Mouse (Mus musculus) urinary bladder, postnatal 4 days (tissue): Measurements from ENCODE around the gene Glmn.

ENCODE experiments used
- DNase-seq, 2 experiments: peaks; one replicate each; pipeline ENCODE4 v3.0.0; 2021 to 2022; ENCODE audit warnings: low spot score in 2 of 2

Glmn gene

DNA sequence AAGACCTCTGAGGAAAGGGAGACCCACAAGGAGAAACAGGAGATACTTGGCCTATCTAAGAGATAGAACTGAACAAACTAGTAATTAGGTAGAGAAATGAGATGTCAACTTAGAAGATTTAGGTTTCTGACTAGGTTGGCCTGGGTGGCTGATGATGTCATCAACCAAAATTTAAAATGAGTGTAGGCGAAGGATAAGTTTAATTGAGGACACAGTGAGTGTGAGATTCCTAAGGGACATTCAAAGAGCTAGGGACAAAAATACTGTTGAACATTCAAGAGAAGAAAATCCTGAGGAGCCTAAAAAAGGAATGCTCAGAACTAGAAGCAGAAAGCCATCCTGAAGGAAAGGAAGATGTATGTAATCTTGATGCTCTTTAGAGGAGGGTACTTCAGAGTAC, 81.6 kb downstream of the Glmn start:
- DNase-seq = no peak

DNA sequence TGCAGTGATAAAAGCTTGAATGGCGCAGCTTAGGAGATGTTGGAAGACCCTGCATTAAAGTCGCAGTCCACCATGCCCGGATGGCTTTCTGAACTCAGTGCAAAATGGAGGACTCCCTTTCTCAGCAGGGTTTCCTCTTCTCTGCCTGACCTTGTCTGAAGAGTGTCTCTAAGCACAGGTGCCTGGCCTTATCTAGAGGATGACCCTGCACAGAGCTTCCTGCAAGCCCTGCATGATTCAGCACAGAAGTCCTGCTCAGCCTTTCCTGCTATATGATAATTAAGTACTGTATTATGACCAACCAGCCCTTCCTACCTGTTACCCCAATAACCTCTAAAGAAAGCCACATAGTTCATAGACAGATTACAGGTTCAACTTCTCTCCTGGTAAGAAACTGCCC, 82.2 kb downstream of the Glmn start:
- no peak for DNase-seq

DNA sequence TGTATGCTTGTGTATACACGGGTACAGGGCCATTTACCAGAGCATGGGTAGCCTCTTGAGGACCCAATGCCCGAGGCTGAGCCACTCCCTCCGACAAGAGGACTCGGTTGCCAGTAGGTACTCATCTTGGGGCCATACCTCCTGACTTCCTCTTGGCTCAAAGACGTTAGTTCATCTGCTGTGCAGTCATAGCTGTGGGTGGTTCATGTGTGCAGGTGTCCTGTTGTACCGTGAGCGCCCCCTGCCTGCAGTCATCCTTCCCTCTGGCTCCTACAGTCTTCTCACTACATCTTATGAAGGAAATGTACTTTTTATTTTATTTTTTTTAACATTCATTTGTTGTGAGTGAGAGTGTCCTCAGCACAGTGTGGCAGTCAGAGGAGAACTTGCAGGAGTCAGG, 84.1 kb downstream of the Glmn start:
- no peak for DNase-seq

DNA sequence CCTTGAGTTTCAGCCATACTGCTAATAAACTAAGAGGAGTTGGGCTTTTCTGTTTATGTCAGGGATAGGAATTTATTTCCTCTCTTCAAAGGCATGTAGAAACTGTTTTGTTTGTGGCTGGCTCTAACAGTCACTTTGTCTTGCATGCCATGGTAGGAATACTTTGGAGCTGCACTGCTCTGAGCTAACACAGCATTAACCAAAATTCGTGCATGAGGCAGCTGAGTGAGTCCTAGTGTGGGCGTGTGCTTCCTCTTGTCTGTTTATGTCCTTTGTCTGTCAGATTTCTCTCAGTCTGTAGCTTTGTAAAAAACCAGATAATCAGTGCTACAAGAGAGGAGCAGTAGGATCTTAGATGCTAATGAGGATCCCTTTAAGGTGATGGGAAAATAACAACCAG, 86.4 kb downstream of the Glmn start:
- DNase-seq = no peak

DNA sequence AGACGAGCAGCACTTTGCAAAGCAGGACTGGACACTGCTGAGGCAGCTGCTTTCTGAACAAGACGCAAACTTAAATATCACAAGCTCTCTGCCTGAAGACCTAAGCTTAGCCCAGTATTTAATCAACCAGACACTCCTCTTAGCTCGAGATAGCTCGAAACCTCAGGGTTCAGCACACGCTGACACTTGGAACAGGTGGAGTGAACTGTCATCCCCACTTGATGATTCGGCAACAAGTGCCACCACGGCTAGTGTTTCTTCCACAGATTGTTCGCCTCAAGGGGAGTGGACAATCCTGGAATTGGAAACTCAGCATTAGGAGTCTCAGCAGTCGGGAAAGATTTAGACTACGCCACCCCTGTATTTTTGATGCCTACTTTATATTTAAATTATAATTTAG, 87.2 kb downstream of the Glmn start:
- DNase-seq = no peak

DNA sequence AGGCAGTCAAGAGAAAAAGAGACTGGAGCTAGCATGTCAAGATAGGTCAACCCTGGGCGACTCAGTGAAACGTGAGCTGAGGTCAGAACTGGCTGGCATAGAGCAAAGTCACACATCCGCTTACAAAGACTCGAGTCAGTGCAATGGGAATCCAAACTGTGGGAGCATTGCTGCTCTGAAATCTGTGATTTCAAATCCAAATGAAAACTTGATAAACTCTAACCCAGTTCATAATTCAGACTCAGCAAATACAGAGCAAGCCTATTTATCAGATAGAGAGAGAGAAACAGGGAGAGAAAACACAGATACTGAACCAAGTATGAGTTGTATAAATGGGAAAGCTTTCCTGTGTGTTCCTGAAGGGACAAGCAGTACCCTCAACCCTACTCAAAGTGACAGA, 90.4 kb downstream of the Glmn start, which contains the start of gene Gm42669:
TSS of gene Gm42669 (plus strand) at position 301 of the 400 bp plus-strand sequence.
- no peak for DNase-seq

DNA sequence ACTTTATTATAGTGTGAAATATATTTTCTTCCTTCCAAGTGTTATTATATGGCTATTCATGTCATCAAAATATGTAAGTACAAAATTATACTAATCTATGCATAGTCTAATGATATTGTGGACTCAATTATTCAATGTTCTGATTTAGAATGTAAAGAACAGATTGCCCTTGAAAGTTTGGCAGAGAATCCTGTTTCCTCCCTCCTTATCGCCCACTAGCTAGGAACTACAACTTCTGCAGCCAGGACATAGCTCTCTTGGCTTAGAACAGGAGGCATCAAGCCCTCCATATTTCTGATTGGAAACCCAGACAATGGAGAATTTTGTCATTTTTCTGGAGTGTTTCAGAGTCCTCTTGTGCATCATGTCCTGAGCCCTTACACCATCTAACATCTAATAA, 96.9 kb downstream of the Glmn start:
- no peak for DNase-seq

DNA sequence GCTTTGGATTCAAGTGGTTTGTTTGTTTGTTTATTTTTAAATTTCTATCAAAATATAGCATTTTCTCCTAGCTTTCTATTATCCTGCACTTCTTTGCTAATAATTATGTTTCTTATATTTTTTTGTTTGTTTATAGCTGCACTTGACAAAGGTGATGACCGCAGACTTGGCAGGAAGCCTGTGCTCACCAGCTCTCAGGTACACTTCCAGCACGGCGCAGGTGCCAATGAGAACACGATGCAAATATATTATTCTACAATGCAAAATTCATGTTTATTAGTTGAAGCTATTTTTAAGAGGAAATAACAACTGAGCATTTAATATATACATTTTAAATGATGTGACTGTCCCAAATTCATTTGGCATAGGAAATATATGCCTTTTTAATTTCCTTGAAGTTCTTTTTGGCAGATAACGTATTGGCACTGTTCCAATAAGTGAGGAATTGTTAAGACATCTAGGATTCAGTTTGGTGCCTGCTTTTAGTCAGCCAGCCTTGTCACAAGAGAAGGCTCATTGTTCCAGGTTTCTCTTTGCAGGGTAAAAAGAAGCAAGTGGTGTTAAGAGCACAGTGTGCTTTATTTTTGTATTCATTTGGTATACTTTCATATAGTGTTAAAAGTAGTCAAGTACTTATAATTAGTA, 97.7 kb downstream of the Glmn start:
- DNase-seq = no peak
